8 mouse cellular contexts compared by ENCODE assay signal in the genomic region with DNA sequence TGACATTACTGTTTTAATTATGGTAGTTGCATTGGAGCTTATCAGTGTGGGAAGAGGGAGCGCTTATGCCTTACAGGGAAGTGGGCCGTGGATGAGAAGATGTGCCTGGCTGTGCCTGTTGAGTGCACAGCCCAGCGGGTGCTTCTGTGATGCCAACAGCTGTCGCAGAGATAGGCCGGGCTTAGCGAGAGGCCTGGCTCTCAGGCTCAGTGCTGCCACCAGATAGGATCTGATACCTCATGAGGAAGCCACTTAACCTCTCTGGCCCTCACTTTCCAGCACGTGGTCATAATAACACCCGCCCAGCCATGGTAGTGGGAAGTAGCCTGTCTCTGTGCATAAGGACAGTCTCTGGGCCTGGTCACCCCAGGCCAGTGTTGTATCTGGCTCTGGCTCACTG. TPM values are rescaled to one million over a fixed set of nuclear protein-coding genes. Genes with fewer than 3 reads are reported as not detected.
DNase-seq lines count a peak whose midpoint lies in the region; ATAC-seq and TF ChIP-seq lines count a peak whose summit lies in the region.

No protein-coding gene starts in this region.

- 0 out of 2 replicates have a peak overlapping the region, but pooled peaks have one; percentile 5 for H3K4me2 ChIP-seq in kidney, postnatal 0 days (ENCODE audit: low read length)
- H3K4me2 ChIP-seq in embryonic facial prominence, embryonic 13.5 days: no peak overlapping the region
- H3K4me2 ChIP-seq in limb, embryonic 13.5 days (replicated peaks): no peak overlapping the region
- no peak overlapping the region for H3K4me2 ChIP-seq in neural tube, embryonic 14.5 days (ENCODE audit: low read depth, low read length)

- no peak overlapping the region for H3K9ac ChIP-seq in kidney, postnatal 0 days (ENCODE audit: low read depth, low read length)
- no peak overlapping the region for H3K9ac ChIP-seq in embryonic facial prominence, embryonic 13.5 days
- H3K9ac ChIP-seq in limb, embryonic 13.5 days: no peak overlapping the region
- H3K9ac ChIP-seq in neural tube, embryonic 14.5 days (replicated peaks; ENCODE audit: low read depth, low read length): no peak overlapping the region

- no peaks in the 10 kb centered on the region for H3K9me3 ChIP-seq in kidney, postnatal 0 days (replicated peaks; ENCODE audit: low read length)
- H3K9me3 ChIP-seq in embryonic facial prominence, embryonic 13.5 days: no peaks in the 10 kb centered on the region
- no peaks in the 10 kb centered on the region for H3K9me3 ChIP-seq in limb, embryonic 13.5 days
- no peaks in the 10 kb centered on the region for H3K9me3 ChIP-seq in neural tube, embryonic 14.5 days (ENCODE audit: control insufficient read depth, low read length)

- 0 out of 2 replicates have a peak, but pooled peaks cover 3% of the 10 kb centered on the region for H3K36me3 ChIP-seq in kidney, postnatal 0 days (ENCODE audit: insufficient read depth, low read length)
- H3K36me3 ChIP-seq in embryonic facial prominence, embryonic 13.5 days: peaks cover 5% of the 10 kb centered on the region
- H3K36me3 ChIP-seq in limb, embryonic 13.5 days: peaks cover 7% of the 10 kb centered on the region
- no peaks in the 10 kb centered on the region for H3K36me3 ChIP-seq in neural tube, embryonic 14.5 days (ENCODE audit: control insufficient read depth, insufficient read depth, low read length)

- DNase-seq in kidney, postnatal 0 days (ENCODE audit: low spot score): no peak
- DNase-seq in kidney, adult 11 months: no peak
- DNase-seq in gastrocnemius, adult 18-20 months (ENCODE audit: low spot score): no peak
- DNase-seq in thymus, postnatal 10 days (ENCODE audit: low spot score in 2 of 2): no peak
- no peak for DNase-seq in adrenal gland, postnatal 14 days

- H3K4me1 ChIP-seq in kidney, postnatal 0 days (replicated peaks; ENCODE audit: insufficient read depth, low read length): peaks cover 60% of the 10 kb centered on the region
- peaks cover 72% of the 10 kb centered on the region for H3K4me1 ChIP-seq in embryonic facial prominence, embryonic 13.5 days
- H3K4me1 ChIP-seq in limb, embryonic 13.5 days: peaks cover 82% of the 10 kb centered on the region
- H3K4me1 ChIP-seq in neural tube, embryonic 14.5 days (ENCODE audit: control insufficient read depth, insufficient read depth, low read length): peaks cover 21% of the 10 kb centered on the region

- peak overlapping the region; percentile 84 for H3K27ac ChIP-seq in kidney, postnatal 0 days
- 0 out of 2 replicates have a peak overlapping the region, but pooled peaks have one; percentile 39 for H3K27ac ChIP-seq in embryonic facial prominence, embryonic 13.5 days
- 0 out of 2 replicates have a peak overlapping the region, but pooled peaks have one; percentile 33 for H3K27ac ChIP-seq in limb, embryonic 13.5 days
- no peak overlapping the region for H3K27ac ChIP-seq in neural tube, embryonic 14.5 days (ENCODE audit: low read depth, low read length)

- H3K27me3 ChIP-seq in kidney, postnatal 0 days (ENCODE audit: insufficient read depth, low read length): no peaks in the 10 kb centered on the region
- H3K27me3 ChIP-seq in embryonic facial prominence, embryonic 13.5 days: no peaks in the 10 kb centered on the region
- no peaks in the 10 kb centered on the region for H3K27me3 ChIP-seq in limb, embryonic 13.5 days
- no peaks in the 10 kb centered on the region for H3K27me3 ChIP-seq in neural tube, embryonic 14.5 days (ENCODE audit: control insufficient read depth, insufficient read depth, low read length)

- no peak for TF ChIP-seq CTCF in kidney, postnatal 0 days (IDR thresholded peaks at IDR 0.05; ENCODE audit: low read depth)

- peak; percentile 33 for ATAC-seq in kidney, postnatal 0 days (replicated peaks; ENCODE audit: low FRiP score, low read depth)
- ATAC-seq in embryonic facial prominence, embryonic 13.5 days (ENCODE audit: insufficient number of reproducible peaks, insufficient read depth, low FRiP score, low TSS enrichment, low read depth): no peak
- no peak; the same call in 1 of the 2 replicates for ATAC-seq in limb, embryonic 13.5 days (ENCODE audit: low FRiP score, low read depth)
- ATAC-seq in neural tube, embryonic 14.5 days (ENCODE audit: low read depth): peak; percentile 50

- no peak overlapping the region for H3K4me3 ChIP-seq in kidney, postnatal 0 days (replicated peaks; ENCODE audit: low read depth, low read length)
- no peak overlapping the region for H3K4me3 ChIP-seq in embryonic facial prominence, embryonic 13.5 days
- no peak overlapping the region for H3K4me3 ChIP-seq in limb, embryonic 13.5 days
- no peak overlapping the region for H3K4me3 ChIP-seq in neural tube, embryonic 14.5 days (ENCODE audit: low read depth, low read length)

- WGBS in kidney, postnatal 0 days: 24% methylated on average over 8 of the region's 8 CpGs
- 62% methylated on average over 8 of the region's 8 CpGs for WGBS in embryonic facial prominence, embryonic 13.5 days
- WGBS in limb, embryonic 13.5 days: 60% methylated on average over 8 of the region's 8 CpGs
- 72% methylated on average over 8 of the region's 8 CpGs for WGBS in neural tube, embryonic 14.5 days

RNA-seq across cellular contexts. Expression of a gene that starts 33.0 kb away (rescaled TPM):
- polyA plus RNA-seq in kidney, postnatal 0 days (2015; fragmentation: Nextera tagmentation; extraction: Ambion mirVana): 25.2 and 26.0 TPM in 2 replicates
- polyA plus RNA-seq in embryonic facial prominence, embryonic 13.5 days (2015; fragmentation: Nextera tagmentation; extraction: Ambion mirVana): 35.4 and 37.8 TPM in 2 replicates
- polyA plus RNA-seq in limb, embryonic 13.5 days (2015; fragmentation: Nextera tagmentation; extraction: Ambion mirVana): 39.9 and 43.5 TPM in 2 replicates
- polyA plus RNA-seq in neural tube, embryonic 14.5 days (2014; fragmentation: Nextera tagmentation; extraction: Ambion mirVana): 8.2 and 13.6 TPM in 2 replicates
- total RNA-seq in gastrocnemius, adult 18-20 months (2021): 1 to 10 TPM; 6.6 to 8.3 TPM
- total RNA-seq in adrenal gland, postnatal 14 days (2021): 46.7 and 47.6 TPM in 2 replicates

Comparison
In these comparisons a context has a peak if more than half of its experiments do, and no peak if none do; other contexts are left out.
1. ATAC-seq: peak in kidney, postnatal 0 days (single experiment) and neural tube, embryonic 14.5 days (single experiment); none in embryonic facial prominence, embryonic 13.5 days (single experiment) and limb, embryonic 13.5 days (single experiment).